11 mouse cellular contexts compared by ENCODE assay signal in genomic region chr3:34653977-34654500, GRCm38 (mm10). TPM values are rescaled to one million over a fixed set of nuclear protein-coding genes. Genes with fewer than 3 reads are reported as not detected.
DNase-seq lines count a peak whose midpoint lies in the region; ATAC-seq lines count a peak whose summit lies in the region.
"Had no signal": no experiment of that assay in that cellular context is flagged by ENCODE, and none has a peak within 500 bp of the region (broad histone marks: within the 10 kb centered on the region; RNA-seq: fewer than 3 reads in every experiment).

No protein-coding gene starts in this region.

- peak overlapping the region; percentile 32 for H3K4me2 ChIP-seq in embryonic facial prominence, embryonic 13.5 days
- peak overlapping the region; percentile 42 for H3K4me2 ChIP-seq in hindbrain, embryonic 15.5 days
- H3K4me2 ChIP-seq in neural tube, embryonic 15.5 days = peak overlapping the region; percentile 41; the same call in 1 of the 2 replicates
- H3K4me2 ChIP-seq: liver, embryonic 15.5 days had no signal

- H3K9ac ChIP-seq in embryonic facial prominence, embryonic 13.5 days = 0 out of 2 replicates have a peak overlapping the region, but pooled peaks have one; percentile 2
- H3K9ac ChIP-seq in hindbrain, embryonic 15.5 days = peak overlapping the region; percentile 43
- H3K9ac ChIP-seq in neural tube, embryonic 15.5 days (replicated peaks) = no peak overlapping the region
- H3K9ac ChIP-seq: liver, embryonic 15.5 days had no signal

- no peaks in the 10 kb centered on the region for H3K9me3 ChIP-seq in embryonic facial prominence, embryonic 13.5 days
- no peaks in the 10 kb centered on the region for H3K9me3 ChIP-seq in hindbrain, embryonic 15.5 days
- H3K9me3 ChIP-seq in neural tube, embryonic 15.5 days (replicated peaks) = no peaks in the 10 kb centered on the region
- H3K9me3 ChIP-seq: liver, embryonic 15.5 days had no signal

- peaks cover 20% of the 10 kb centered on the region for H3K4me1 ChIP-seq in embryonic facial prominence, embryonic 13.5 days
- H3K4me1 ChIP-seq in hindbrain, embryonic 15.5 days (replicated peaks) = peaks cover 22% of the 10 kb centered on the region
- peaks cover 23% of the 10 kb centered on the region for H3K4me1 ChIP-seq in neural tube, embryonic 15.5 days

- no peaks in the 10 kb centered on the region for H3K36me3 ChIP-seq in embryonic facial prominence, embryonic 13.5 days
- H3K36me3 ChIP-seq in hindbrain, embryonic 15.5 days = no peaks in the 10 kb centered on the region
- H3K36me3 ChIP-seq in neural tube, embryonic 15.5 days = no peaks in the 10 kb centered on the region
- H3K36me3 ChIP-seq: G1E; liver, embryonic 15.5 days had no signal

- H3K27ac ChIP-seq in embryonic facial prominence, embryonic 13.5 days = no peak overlapping the region
- H3K27ac ChIP-seq in hindbrain, embryonic 15.5 days (replicated peaks) = peak overlapping the region; percentile 87
- H3K27ac ChIP-seq in neural tube, embryonic 15.5 days (replicated peaks) = peak overlapping the region; percentile 38
- H3K27ac ChIP-seq: liver, embryonic 15.5 days had no signal

- H3K4me3 ChIP-seq in embryonic facial prominence, embryonic 13.5 days = peak overlapping the region; percentile 29
- H3K4me3 ChIP-seq in hindbrain, embryonic 15.5 days = peak overlapping the region; percentile 39
- peak overlapping the region; percentile 32 for H3K4me3 ChIP-seq in neural tube, embryonic 15.5 days (replicated peaks)
- H3K4me3 ChIP-seq: liver, embryonic 15.5 days had no signal

- peak; percentile 97 for DNase-seq in R1 (ENCODE audit: low read depth, low spot score)
- DNase-seq in cerebellum, postnatal 36 days = no peak
- DNase-seq in testis, postnatal 14 days (ENCODE audit: low spot score) = no peak
- no peak for DNase-seq in layer of hippocampus, adult 9-10 months (ENCODE audit: low spot score)
- DNase-seq: kidney, adult 18-20 months; thymus, postnatal 4 days had no signal

- 4% methylated on average over 9 of the region's 9 CpGs for WGBS in embryonic facial prominence, embryonic 13.5 days
- WGBS in hindbrain, embryonic 15.5 days = 6% methylated on average over 9 of the region's 9 CpGs
- 6% methylated on average over 9 of the region's 9 CpGs for WGBS in neural tube, embryonic 15.5 days

- ATAC-seq in embryonic facial prominence, embryonic 13.5 days (ENCODE audit: insufficient number of reproducible peaks, insufficient read depth, low FRiP score, low TSS enrichment, low read depth) = no peak
- no peak for ATAC-seq in hindbrain, embryonic 15.5 days (ENCODE audit: low FRiP score, low read depth)
- no peak for ATAC-seq in neural tube, embryonic 15.5 days (ENCODE audit: low FRiP score)

- H3K27me3 ChIP-seq in embryonic facial prominence, embryonic 13.5 days = peaks cover 90% of the 10 kb centered on the region
- peaks cover 33% of the 10 kb centered on the region for H3K27me3 ChIP-seq in hindbrain, embryonic 15.5 days
- peaks cover 53% of the 10 kb centered on the region for H3K27me3 ChIP-seq in neural tube, embryonic 15.5 days (replicated peaks)

RNA-seq across cellular contexts. Expression of gene Sox2, which starts 3.8 kb away (rescaled TPM):
- polyA plus RNA-seq in embryonic facial prominence, embryonic 13.5 days (2015; fragmentation: Nextera tagmentation; extraction: Ambion mirVana) = 4.1 and 7.3 TPM in 2 replicates
- polyA plus RNA-seq in hindbrain, embryonic 15.5 days (2015; fragmentation: Nextera tagmentation; extraction: Ambion mirVana) = 18.3 and 19.2 TPM in 2 replicates
- polyA plus RNA-seq in neural tube, embryonic 15.5 days (2015; fragmentation: Nextera tagmentation; extraction: Ambion mirVana) = 11.1 and 13.4 TPM in 2 replicates
- polyA plus RNA-seq: G1E; liver, embryonic 15.5 days had no signal
